Mouse (Mus musculus) heart, adult 2 months (tissue): ENCODE results near the gene Tfr2.

ENCODE experiments used
- CTCF ChIP-seq: fragments of 200-600 bp; IDR thresholded peaks from 2 replicates; pipeline ENCODE4 v1.8.1; 2022; ENCODE audit warnings: antibody characterized with exemption, mild to moderate bottlenecking, moderate library complexity
- EP300 ChIP-seq: fragments of 200-500 bp; IDR thresholded peaks from 2 replicates; pipeline ENCODE4 v1.6.1; 2011; ENCODE audit warnings: low read depth, low read length, control low read depth; ENCODE audit not compliant: insufficient read depth
- POLR2A ChIP-seq: fragments of 200-500 bp; IDR thresholded peaks from 2 replicates; pipeline ENCODE4 v1.6.1; 2011; ENCODE audit warnings: mild to moderate bottlenecking, low read depth, low read length, control low read depth; ENCODE audit not compliant: insufficient read depth

GRCm38 (mm10) chr5:137595921-137596320, 26.3 kb downstream of the Tfr2 start:
- TF ChIP-seq CTCF, result no peak
- TF ChIP-seq EP300, result no peak
- TF ChIP-seq POLR2A, result no peak
